Mouse (Mus musculus) bone marrow, adult 2 months (tissue): ENCODE measurements around the gene Ust. TPM values are rescaled to one million over a fixed set of nuclear protein-coding genes. Genes with fewer than 3 reads are reported as not detected.

Source experiments
- H3K27ac ChIP-seq: fragments of 200-500 bp; 2 replicates; pipeline ENCODE4 v1.5.1; 2012; ENCODE audit warnings: low read depth, mild to moderate bottlenecking, control low read depth, inconsistent platforms, low read length; ENCODE audit not compliant: control insufficient read depth, poor library complexity, insufficient read depth
- H3K4me1 ChIP-seq: fragments of 200-500 bp; 2 replicates; pipeline ENCODE4 v1.6.1; 2011; ENCODE audit warnings: low read length; ENCODE audit not compliant: control insufficient read depth, insufficient read depth
- H3K4me3 ChIP-seq: fragments of 200-500 bp; replicated peaks from 2 replicates; pipeline ENCODE3; 2011; ENCODE audit warnings: mild to moderate bottlenecking, low read depth, low read length, control low read depth; ENCODE audit not compliant: control insufficient read depth
- CTCF ChIP-seq: fragments of 200-500 bp; IDR thresholded peaks from 2 replicates; pipeline ENCODE4 v1.5.1; 2011; ENCODE audit warnings: low read length, control low read depth; ENCODE audit not compliant: control insufficient read depth, insufficient read depth
- POLR2A ChIP-seq: fragments of 200-500 bp; IDR thresholded peaks from 2 replicates; pipeline ENCODE4 v1.6.1; 2011; ENCODE audit warnings: low read depth, mild to moderate bottlenecking, control low read depth, low read length, borderline replicate concordance; ENCODE audit not compliant: control insufficient read depth
- WGBS: fragments of 180-500 bp; shearing (Covaris S2); methylation state at CpG from one replicate; pipeline ENCODE4 v1.1.7; 2018; 5-methylcytosine and 5-hydroxymethylcytosine counted together
- polyA plus RNA-seq: library from polyadenylated mRNA; stranded (reverse); fragments of >200 nt; gene quantifications from 2 replicates; pipeline ENCODE4 v1.2.4, GENCODE M21; 2011; ENCODE audit warnings: low replicate concordance; ENCODE audit not compliant: missing spikeins, insufficient read depth, insufficient read length

Ust gene
- polyA plus RNA-seq, 1 experiment = 0.47 TPM

GRCm38 (mm10) chr10:8189331-8189981 is 329.2 kb downstream of the Ust start:
- WGBS = 69% methylated on average over 5 of the region's 5 CpGs
- no peaks in the 10 kb centered on the region for H3K4me1 ChIP-seq
- H3K4me3 ChIP-seq = no peak overlapping the region
- TF ChIP-seq CTCF (no peak), POLR2A (no peak)
- H3K27ac ChIP-seq = no peak overlapping the region

GRCm38 (mm10) chr10:8185586-8185985 is 333.0 kb downstream of the Ust start:
- Histone ChIP-seq H3K4me1 (no peaks in the 10 kb centered on the region), H3K27ac (no peak overlapping the region), H3K4me3 (no peak overlapping the region)
- TF ChIP-seq CTCF (no peak), POLR2A (no peak)
- 84% methylated on average over 4 of the region's 4 CpGs for WGBS

- 22% methylated on average over 9 of the region's 9 CpGs for WGBS
- no peak overlapping the region for H3K27ac ChIP-seq
- TF ChIP-seq POLR2A (no peak), CTCF (no peak)
- no peak overlapping the region for H3K4me3 ChIP-seq
- H3K4me1 ChIP-seq = no peaks in the 10 kb centered on the region
Measured at GRCm38 (mm10) chr10:8184711-8185110, 333.9 kb downstream of the Ust start.

- H3K27ac ChIP-seq = no peak overlapping the region
- 88% methylated on average over 7 of the region's 7 CpGs for WGBS
- H3K4me3 ChIP-seq = no peak overlapping the region
- TF ChIP-seq POLR2A (no peak), CTCF (no peak)
- no peaks in the 10 kb centered on the region for H3K4me1 ChIP-seq
Measured at GRCm38 (mm10) chr10:8183171-8183570, 335.5 kb downstream of the Ust start.

GRCm38 (mm10) chr10:8181596-8182185 is 336.9 kb downstream of the Ust start:
- no peak for TF ChIP-seq POLR2A
- no peak for TF ChIP-seq CTCF
- WGBS = 35% methylated on average over 4 of the region's 4 CpGs
- Histone ChIP-seq H3K27ac (no peak overlapping the region), H3K4me1 (no peaks in the 10 kb centered on the region), H3K4me3 (no peak overlapping the region)

- 46% methylated on average over 5 of the region's 5 CpGs for WGBS
- no peak for TF ChIP-seq POLR2A
- TF ChIP-seq CTCF = peak; percentile 41; the same call in 1 of the 2 replicates
- no peak overlapping the region for H3K27ac ChIP-seq
Measured at GRCm38 (mm10) chr10:8177618-8178017, 341.0 kb downstream of the Ust start.

GRCm38 (mm10) chr10:8176351-8177053 is 342.1 kb downstream of the Ust start:
- H3K4me3 ChIP-seq = no peak overlapping the region
- no peak overlapping the region for H3K27ac ChIP-seq
- H3K4me1 ChIP-seq = no peaks in the 10 kb centered on the region
- 13% methylated on average over 13 of the region's 13 CpGs for WGBS
- no peak for TF ChIP-seq POLR2A
- no peak for TF ChIP-seq CTCF

More at GRCm38 (mm10) chr10:8177618-8178017, 341.0 kb downstream of the Ust start:
- H3K4me1 ChIP-seq = no peaks in the 10 kb centered on the region
- H3K4me3 ChIP-seq = no peak overlapping the region

- TF ChIP-seq POLR2A = no peak
- no peak for TF ChIP-seq CTCF
- Histone ChIP-seq H3K27ac (no peak overlapping the region), H3K4me3 (no peak overlapping the region), H3K4me1 (no peaks in the 10 kb centered on the region)
- 31% methylated on average over 3 of the region's 3 CpGs for WGBS
Measured at GRCm38 (mm10) chr10:8176008-8176350, 342.6 kb downstream of the Ust start.
